Mouse (Mus musculus) adrenal gland (tissue): ENCODE results near the gene Vmn1r215.
"Not testable (repeated sequence)": the region's sequence is repeated elsewhere in the genome, so short reads cannot be mapped to it uniquely, and the experiment has no call there.

Experiments used
- intact Hi-C: fragments of 180-260 bp; cut with DNase I; formaldehyde crosslinking; loops from one replicate; pipeline ENCODE4 v1.15.1; 2025
- long read RNA-seq, 2 experiments: library from polyadenylated mRNA; unstranded; transcript quantifications; one replicate each; pipeline ENCODE4 v2.0.0; 2020; ENCODE audit warnings: borderline replicate concordance in 1 of 2; ENCODE audit not compliant: insufficient replicate concordance in 1 of 2

The Vmn1r215 gene
- long read RNA-seq, experiment 1, result 0 reads
- long read RNA-seq, experiment 2, result 0 reads

- intact Hi-C loops, result no loop called here
Observed at GRCm38 (mm10) chr13:23067725-23068124, at the start of gene Vmn1r215. Vmn1r215 (plus strand) TSS chr13:23068025.

- intact Hi-C loops, result no loop called here
Observed at GRCm38 (mm10) chr13:23018158-23018557, 49.7 kb upstream of the Vmn1r215 start.

GRCm38 (mm10) chr13:23024812-23025211, 43.0 kb upstream of the Vmn1r215 start:
- intact Hi-C loops, result no loop called here

GRCm38 (mm10) chr13:23030118-23030517, 37.7 kb upstream of the Vmn1r215 start, which contains the start of gene Vmn1r214:
Vmn1r214 (plus strand) TSS chr13:23030418.
- intact Hi-C loops, result no loop called here

GRCm38 (mm10) chr13:23057778-23058177, 10.0 kb upstream of the Vmn1r215 start:
- intact Hi-C loops, result no loop called here

GRCm38 (mm10) chr13:23069312-23069711, 1.5 kb downstream of the Vmn1r215 start:
- intact Hi-C loops, result no loop called here

GRCm38 (mm10) chr13:23094386-23094785, 26.6 kb downstream of the Vmn1r215 start:
- intact Hi-C loops, result no loop called here

- intact Hi-C loops, result not testable (repeated sequence)
Observed at GRCm38 (mm10) chr13:23118126-23118525, 50.3 kb downstream of the Vmn1r215 start, which contains the start of gene Vmn1r217. Vmn1r217 (minus strand) TSS chr13:23118226.

- intact Hi-C loops, result no loop called here
Observed at GRCm38 (mm10) chr13:23120611-23121010, 52.8 kb downstream of the Vmn1r215 start.
